ENCODE assay signal across 8 mouse cellular contexts in the genomic region with DNA sequence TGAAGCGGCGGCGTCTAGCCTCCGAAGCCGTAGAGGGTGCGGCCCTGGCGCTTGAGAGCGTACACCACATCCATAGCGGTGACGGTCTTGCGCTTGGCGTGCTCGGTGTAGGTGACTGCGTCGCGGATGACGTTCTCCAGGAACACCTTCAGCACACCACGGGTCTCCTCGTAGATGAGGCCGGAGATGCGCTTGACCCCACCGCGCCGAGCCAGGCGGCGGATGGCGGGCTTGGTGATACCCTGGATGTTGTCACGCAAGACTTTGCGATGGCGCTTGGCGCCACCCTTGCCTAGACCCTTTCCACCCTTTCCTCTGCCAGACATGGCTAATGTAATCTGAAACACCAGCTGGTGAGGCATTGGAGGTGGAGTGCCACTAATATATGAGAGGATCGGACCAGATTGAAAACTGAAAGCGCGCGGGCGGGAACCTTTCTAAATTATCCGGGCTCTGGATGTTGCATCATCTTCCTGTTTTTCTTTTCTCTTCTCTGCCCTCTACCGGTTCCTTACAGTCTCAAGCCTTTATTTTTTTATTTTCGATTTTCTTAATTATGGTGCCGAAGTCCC. TPM values are rescaled to one million over a fixed set of nuclear protein-coding genes. Genes with fewer than 3 reads are reported as not detected.
DNase-seq lines count a peak whose midpoint lies in the region; ATAC-seq and TF ChIP-seq lines count a peak whose summit lies in the region.

A gene (minus strand): TSS at position 333 of the 572 bp plus-strand sequence.

- H3K4me3 ChIP-seq in ES-Bruce4 (ENCODE audit: low read depth, low read length), result peak within 1 kb of the TSS; percentile 76
- H3K4me3 ChIP-seq in forebrain, embryonic 12.5 days (replicated peaks), result peak within 1 kb of the TSS; percentile 59
- peak within 1 kb of the TSS; percentile 64 for H3K4me3 ChIP-seq in heart, postnatal 0 days (ENCODE audit: low read depth, low read length)
- peak within 1 kb of the TSS; percentile 64 for H3K4me3 ChIP-seq in liver, embryonic 15.5 days (replicated peaks)
- peak within 1 kb of the TSS; percentile 57 for H3K4me3 ChIP-seq in neural tube, embryonic 11.5 days (ENCODE audit: low read depth, low read length)
- H3K4me3 ChIP-seq in stomach, embryonic 16.5 days (replicated peaks; ENCODE audit: low read length), result peak within 1 kb of the TSS; percentile 68

- H3K9me3 ChIP-seq in ES-Bruce4 (replicated peaks; ENCODE audit: control insufficient read depth, insufficient read depth, low read length, poor library complexity, severe bottlenecking), result no peaks in the 10 kb centered on the region
- no peaks in the 10 kb centered on the region for H3K9me3 ChIP-seq in forebrain, embryonic 12.5 days
- H3K9me3 ChIP-seq in heart, postnatal 0 days (replicated peaks; ENCODE audit: control insufficient read depth, low read length), result no peaks in the 10 kb centered on the region
- no peaks in the 10 kb centered on the region for H3K9me3 ChIP-seq in liver, embryonic 15.5 days (replicated peaks)
- H3K9me3 ChIP-seq in neural tube, embryonic 11.5 days (ENCODE audit: control insufficient read depth, low read length), result no peaks in the 10 kb centered on the region
- no peaks in the 10 kb centered on the region for H3K9me3 ChIP-seq in stomach, embryonic 16.5 days (replicated peaks; ENCODE audit: control insufficient read depth, low read length)

- peak within 1 kb of the TSS; percentile 92 for H3K27ac ChIP-seq in ES-Bruce4 (ENCODE audit: insufficient read depth, low read length)
- H3K27ac ChIP-seq in forebrain, embryonic 12.5 days, result peak within 1 kb of the TSS; percentile 99
- H3K27ac ChIP-seq in heart, postnatal 0 days (ENCODE audit: low read depth), result peak within 1 kb of the TSS; percentile 98
- H3K27ac ChIP-seq in liver, embryonic 15.5 days (replicated peaks), result peak within 1 kb of the TSS; percentile 100
- H3K27ac ChIP-seq in neural tube, embryonic 11.5 days (ENCODE audit: low read depth, low read length), result peak within 1 kb of the TSS; percentile 98
- peak within 1 kb of the TSS; percentile 99 for H3K27ac ChIP-seq in stomach, embryonic 16.5 days (ENCODE audit: low read length)

- under 1% methylated on average over 40 of the region's 40 CpGs for whole genome bisulfite sequencing in forebrain, embryonic 12.5 days
- under 1% methylated on average over 40 of the region's 40 CpGs for WGBS in heart, postnatal 0 days
- under 1% methylated on average over 40 of the region's 40 CpGs for WGBS in liver, embryonic 15.5 days (ENCODE audit: insufficient replicate concordance)
- under 1% methylated on average over 40 of the region's 40 CpGs for WGBS in neural tube, embryonic 11.5 days
- under 1% methylated on average over 40 of the region's 40 CpGs for WGBS in stomach, embryonic 16.5 days

- H3K4me2 ChIP-seq in forebrain, embryonic 12.5 days, result peak within 1 kb of the TSS; percentile 79
- H3K4me2 ChIP-seq in heart, postnatal 0 days (ENCODE audit: low read depth, low read length), result peak within 1 kb of the TSS; percentile 76
- peak within 1 kb of the TSS; percentile 80 for H3K4me2 ChIP-seq in liver, embryonic 15.5 days
- peak within 1 kb of the TSS; percentile 83 for H3K4me2 ChIP-seq in neural tube, embryonic 11.5 days (ENCODE audit: low read depth)
- peak within 1 kb of the TSS; percentile 83 for H3K4me2 ChIP-seq in stomach, embryonic 16.5 days (ENCODE audit: low read depth, low read length)

- no peaks in the 10 kb centered on the region for H3K4me1 ChIP-seq in ES-Bruce4 (ENCODE audit: control insufficient read depth, insufficient read depth, low read length)
- H3K4me1 ChIP-seq in forebrain, embryonic 12.5 days, result peaks cover 31% of the 10 kb centered on the region
- H3K4me1 ChIP-seq in heart, postnatal 0 days (ENCODE audit: control insufficient read depth, insufficient read depth), result peaks cover 20% of the 10 kb centered on the region; the same call in 1 of the 2 replicates
- peaks cover 52% of the 10 kb centered on the region for H3K4me1 ChIP-seq in liver, embryonic 15.5 days (replicated peaks)
- H3K4me1 ChIP-seq in neural tube, embryonic 11.5 days (ENCODE audit: control insufficient read depth, insufficient read depth, low read length), result peaks cover 16% of the 10 kb centered on the region; the same call in 1 of the 2 replicates
- H3K4me1 ChIP-seq in stomach, embryonic 16.5 days (ENCODE audit: control insufficient read depth, insufficient read depth, low read length), result peaks cover 25% of the 10 kb centered on the region

- TF ChIP-seq POLR2A in ES-Bruce4 (IDR thresholded peaks at IDR 0.05; ENCODE audit: insufficient read depth, low read length), result peak; percentile 100

- no peaks in the 10 kb centered on the region for H3K36me3 ChIP-seq in ES-Bruce4 (ENCODE audit: control insufficient read depth, insufficient read depth, low read length, poor library complexity, severe bottlenecking)
- H3K36me3 ChIP-seq in forebrain, embryonic 12.5 days (replicated peaks), result no peaks in the 10 kb centered on the region
- H3K36me3 ChIP-seq in heart, postnatal 0 days (replicated peaks; ENCODE audit: control insufficient read depth, insufficient read depth, low read length), result no peaks in the 10 kb centered on the region
- H3K36me3 ChIP-seq in liver, embryonic 15.5 days (replicated peaks), result no peaks in the 10 kb centered on the region
- H3K36me3 ChIP-seq in neural tube, embryonic 11.5 days (ENCODE audit: control insufficient read depth, insufficient read depth, low read length), result no peaks in the 10 kb centered on the region
- H3K36me3 ChIP-seq in stomach, embryonic 16.5 days (ENCODE audit: control insufficient read depth, insufficient read depth, low read length), result no peaks in the 10 kb centered on the region

- peak within 1 kb of the TSS; percentile 96 for H3K9ac ChIP-seq in ES-Bruce4 (ENCODE audit: low read depth, poor library complexity, severe bottlenecking)
- H3K9ac ChIP-seq in forebrain, embryonic 12.5 days, result peak within 1 kb of the TSS; percentile 85
- H3K9ac ChIP-seq in heart, postnatal 0 days (replicated peaks; ENCODE audit: low read depth, low read length), result peak within 1 kb of the TSS; percentile 81
- peak within 1 kb of the TSS; percentile 70 for H3K9ac ChIP-seq in liver, embryonic 15.5 days
- peak within 1 kb of the TSS; percentile 82 for H3K9ac ChIP-seq in neural tube, embryonic 11.5 days (ENCODE audit: low read length)
- H3K9ac ChIP-seq in stomach, embryonic 16.5 days (ENCODE audit: low read length), result peak within 1 kb of the TSS; percentile 89

- DNase-seq in c-Kit-positive CD71-positive TER-119-positive erythroid progenitor cells, embryonic 14.5 days (ENCODE audit: low spot score), result peak; percentile 98
- DNase-seq in heart, postnatal 0 days (ENCODE audit: low spot score), result peak; percentile 96
- peak; percentile 93 to 95 for DNase-seq in kidney, postnatal 4 days
- peak; percentile 94 for DNase-seq in neural tube, embryonic 11.5 days (ENCODE audit: low spot score)

- H3K27me3 ChIP-seq in ES-Bruce4 (ENCODE audit: control insufficient read depth, insufficient read depth, low read length, poor library complexity, severe bottlenecking), result no peaks in the 10 kb centered on the region
- no peaks in the 10 kb centered on the region for H3K27me3 ChIP-seq in forebrain, embryonic 12.5 days
- no peaks in the 10 kb centered on the region for H3K27me3 ChIP-seq in heart, postnatal 0 days (ENCODE audit: control insufficient read depth, insufficient read depth, low read length)
- no peaks in the 10 kb centered on the region for H3K27me3 ChIP-seq in liver, embryonic 15.5 days
- H3K27me3 ChIP-seq in neural tube, embryonic 11.5 days (ENCODE audit: control insufficient read depth, insufficient read depth, low read length), result no peaks in the 10 kb centered on the region
- no peaks in the 10 kb centered on the region for H3K27me3 ChIP-seq in stomach, embryonic 16.5 days (ENCODE audit: control insufficient read depth, insufficient read depth, low read length)

- peak; percentile 92 for ATAC-seq in forebrain, embryonic 12.5 days (ENCODE audit: low FRiP score)
- peak; percentile 85 for ATAC-seq in heart, postnatal 0 days (ENCODE audit: insufficient read depth, low read depth)
- ATAC-seq in liver, embryonic 15.5 days (ENCODE audit: insufficient read depth), result peak; percentile 86
- ATAC-seq in neural tube, embryonic 11.5 days (ENCODE audit: insufficient read depth, low FRiP score, low TSS enrichment), result peak; percentile 83
- peak; percentile 89 for ATAC-seq in stomach, embryonic 16.5 days (ENCODE audit: insufficient read depth, low FRiP score)

- 0 out of 2 replicates have a peak, but pooled peaks have one; percentile 37 for TF ChIP-seq EP300 in ES-Bruce4 (IDR thresholded peaks at IDR 0.05; ENCODE audit: insufficient read depth, low read depth, low read length)
- TF ChIP-seq EP300 in heart, postnatal 0 days (IDR thresholded peaks at IDR 0.05; ENCODE audit: low read depth), result peak; percentile 92

- TF ChIP-seq CTCF in ES-Bruce4 (IDR thresholded peaks at IDR 0.05; ENCODE audit: low read depth, low read length), result no peak
- TF ChIP-seq CTCF in heart, postnatal 0 days (IDR thresholded peaks at IDR 0.05; ENCODE audit: low read depth), result peak; percentile 51

RNA-seq across cellular contexts. Expression of the gene that starts here (rescaled TPM):
- polyA plus RNA-seq in ES-Bruce4 (2011; ENCODE audit: insufficient read depth, insufficient read length, low read depth, missing spikeins), result 3.6 and 4.0 TPM in 2 replicates
- polyA plus RNA-seq in forebrain, embryonic 12.5 days (2016; fragmentation: Nextera tagmentation; extraction: Ambion mirVana), result 16.1 and 19.5 TPM in 2 replicates
- 129 and 135 TPM in 2 replicates for total RNA-seq in heart, postnatal 0 days (2014; rRNA removed; ENCODE audit: low replicate concordance)
- 5.4 and 5.9 TPM in 2 replicates for polyA plus RNA-seq in heart, postnatal 0 days (2015; fragmentation: Nextera tagmentation; extraction: Ambion mirVana)
- polyA plus RNA-seq in liver, embryonic 15.5 days (2015; fragmentation: Nextera tagmentation; extraction: Ambion mirVana), result 29.3 and 32.9 TPM in 2 replicates
- polyA plus RNA-seq in neural tube, embryonic 11.5 days (2014; fragmentation: Nextera tagmentation; extraction: Ambion mirVana), result 5.8 and 5.9 TPM in 2 replicates
- 7.8 and 8.6 TPM in 2 replicates for polyA plus RNA-seq in stomach, embryonic 16.5 days (2015; fragmentation: Nextera tagmentation; extraction: Ambion mirVana)

Comparison
In these comparisons a context has a peak if more than half of its experiments do, and no peak if none do; other contexts are left out.
1. Peak in every context shown above with its lines: DNase-seq, ATAC-seq, H3K4me3 ChIP-seq and H3K27ac ChIP-seq.